Mouse (Mus musculus) liver, adult (tissue): ENCODE measurements around the gene Atxn7l3b.
A peak's percentile ranks its signal among the peaks of the same experiment; 100 is the strongest.

Source experiments
- GATA4 ChIP-seq: IDR thresholded peaks from 2 replicates; pipeline ENCODE4 v1.6.1; 2014; ENCODE audit warnings: mild to moderate bottlenecking, low read length; ENCODE audit not compliant: insufficient replicate concordance

Gene Atxn7l3b

DNA sequence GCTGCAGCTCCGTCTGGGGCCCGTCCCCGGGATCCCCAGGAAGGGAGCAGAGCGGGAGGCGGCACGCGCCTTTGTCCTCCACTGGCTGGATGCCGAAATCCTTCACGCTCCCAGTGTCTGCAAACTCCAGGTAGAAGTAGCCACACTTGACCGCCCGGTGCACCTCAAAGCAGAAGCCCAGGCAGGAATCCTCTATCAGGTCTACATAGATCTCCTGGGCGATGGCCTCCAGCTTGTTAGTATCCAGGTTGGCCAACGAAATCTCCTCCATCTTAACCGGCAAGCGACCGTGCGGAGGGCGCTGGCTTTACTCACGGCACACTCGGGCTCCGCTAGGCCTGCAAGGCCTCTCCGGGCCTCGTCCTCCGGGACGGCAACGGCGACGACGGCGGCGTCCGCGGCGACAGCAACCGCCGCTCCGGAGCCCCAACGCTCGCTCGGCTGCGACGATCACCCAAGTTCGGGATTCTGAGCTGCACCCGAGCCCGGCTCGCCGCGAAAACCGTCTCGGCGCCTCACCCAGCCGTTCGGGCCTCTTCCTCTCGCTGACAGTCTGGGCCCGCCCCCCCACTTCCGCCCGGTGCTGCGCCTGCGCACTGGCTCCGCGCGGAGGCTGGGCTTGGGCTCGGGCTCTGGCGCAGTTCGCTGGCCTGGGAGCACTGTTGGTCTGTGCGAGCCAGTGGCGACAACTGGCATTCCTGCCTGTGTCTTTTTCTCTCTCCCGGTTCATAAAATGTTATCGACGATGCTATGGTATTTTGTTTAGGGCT, at the start of gene Atxn7l3b:
TSS of gene Atxn7l3b (minus strand) at position 550 of the 770 bp plus-strand sequence.
- peak; percentile 55; the same call in 1 of the 2 replicates for TF ChIP-seq GATA4

DNA sequence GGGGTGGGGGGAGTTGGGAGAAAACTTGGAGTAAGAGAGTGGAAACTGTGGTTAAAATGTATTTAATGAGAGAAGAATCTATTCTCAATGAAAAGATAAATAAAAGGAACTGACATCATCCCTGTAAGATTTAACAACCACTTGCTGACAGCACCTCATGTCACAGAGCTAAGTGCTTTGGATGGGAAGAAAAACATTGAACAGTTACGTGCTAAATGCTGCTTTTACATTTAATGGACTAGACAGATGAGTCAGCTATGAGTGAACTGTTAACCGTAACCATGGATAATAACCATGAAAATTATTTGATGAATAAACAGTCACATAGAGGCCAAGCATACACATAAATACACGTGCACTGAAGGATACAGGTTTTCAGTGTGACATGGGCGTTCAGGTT, 48.8 kb upstream of the Atxn7l3b start:
- TF ChIP-seq GATA4, result no peak

DNA sequence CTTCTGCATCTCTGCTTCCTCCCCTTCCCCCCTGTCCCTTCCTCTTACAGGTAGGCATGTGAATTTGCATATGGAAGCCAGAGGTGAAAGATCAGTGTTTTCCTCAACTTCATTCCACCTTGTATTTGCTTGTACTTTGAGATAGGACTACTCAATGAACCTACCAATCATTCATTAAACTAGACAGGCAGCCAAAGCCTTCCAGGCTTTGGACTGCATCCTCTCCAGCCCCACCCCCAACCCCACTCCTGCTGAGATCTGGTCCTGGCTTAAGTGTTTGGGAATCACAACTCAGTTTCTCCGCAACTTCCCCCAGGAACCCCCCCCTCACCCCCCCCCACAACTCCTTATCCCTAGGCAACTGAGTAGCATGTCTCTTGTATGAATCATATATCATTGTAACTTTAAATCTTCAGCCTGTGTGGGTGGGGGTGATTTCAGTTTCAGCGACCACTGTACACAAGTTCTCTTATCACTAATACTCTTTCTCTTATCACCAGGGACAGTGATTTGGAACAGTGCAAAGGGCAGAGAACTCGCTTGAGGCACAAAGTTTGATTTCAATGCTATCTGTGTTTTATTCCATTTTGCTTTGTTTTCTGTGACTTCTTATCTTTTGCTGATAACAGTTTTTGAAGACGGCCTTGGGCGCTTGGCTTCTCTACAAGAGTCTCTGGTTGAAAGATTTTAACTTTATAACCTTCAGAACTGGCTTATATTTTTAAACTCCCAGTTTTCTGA, 44.7 kb upstream of the Atxn7l3b start:
- peak; percentile 98 for TF ChIP-seq GATA4

DNA sequence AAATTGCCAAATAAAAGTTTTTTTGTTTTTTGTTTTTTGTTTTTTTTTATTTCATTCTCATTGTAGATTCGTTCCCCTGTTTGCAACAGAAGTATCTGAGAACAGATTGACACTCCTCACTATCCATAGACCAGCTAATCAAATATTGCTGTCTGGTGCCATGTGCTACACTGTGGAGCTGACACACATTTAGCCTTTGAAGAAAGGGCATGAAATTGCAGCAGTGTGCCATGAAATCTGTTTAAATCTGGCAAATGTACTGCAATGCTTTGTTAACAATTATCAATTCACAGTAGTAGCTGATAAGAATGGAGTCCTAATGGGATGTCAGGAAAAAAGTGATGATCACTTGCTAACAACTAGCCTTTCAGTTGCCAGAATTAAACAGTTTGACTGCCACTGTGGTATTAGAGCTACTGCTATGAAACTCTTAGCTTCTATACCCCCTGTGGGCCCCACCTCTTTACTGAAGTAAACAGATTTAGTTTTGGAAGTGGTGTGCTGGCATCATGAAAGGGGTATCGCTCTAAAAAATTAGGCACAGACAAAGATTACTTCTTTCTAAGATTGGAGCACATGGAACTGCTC, 41.3 kb upstream of the Atxn7l3b start:
- no peak for TF ChIP-seq GATA4

DNA sequence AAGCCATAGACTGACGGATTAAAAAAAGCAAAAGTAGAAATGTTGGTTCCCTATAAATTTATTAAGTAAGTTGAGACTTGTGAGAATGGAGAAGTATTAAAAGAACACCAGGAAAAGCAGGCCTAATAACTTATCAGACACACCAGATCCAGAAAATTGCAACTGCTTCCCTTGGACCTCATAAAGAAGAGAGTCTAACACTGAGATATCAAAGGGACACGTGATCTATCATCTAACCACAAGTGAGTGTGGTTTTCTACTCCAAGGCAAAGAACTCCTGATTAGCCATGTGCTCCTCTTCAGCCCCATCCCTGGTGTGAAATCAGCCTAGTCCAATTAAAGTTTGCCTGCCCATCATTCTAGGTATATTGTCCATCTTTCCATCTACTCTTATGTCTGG, 38.8 kb upstream of the Atxn7l3b start:
- TF ChIP-seq GATA4, result no peak

DNA sequence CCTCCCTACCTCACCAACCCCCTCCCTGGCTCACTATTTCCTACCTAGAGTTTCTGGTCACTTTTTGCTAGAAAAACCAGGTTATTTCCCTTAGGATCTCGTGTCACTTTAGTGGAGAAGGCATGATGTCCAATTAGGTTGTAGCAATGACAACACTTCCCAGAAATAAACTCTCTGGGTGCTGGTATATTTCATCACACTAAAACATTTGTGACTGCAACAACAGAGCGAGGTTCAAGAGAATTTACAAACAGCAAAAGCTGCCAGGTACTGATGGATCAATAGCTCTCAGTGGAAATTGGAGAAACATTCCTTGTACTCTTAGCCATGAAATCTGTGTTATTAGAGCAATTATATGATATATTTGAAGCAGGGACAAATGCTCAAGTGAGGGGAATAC, 25.3 kb upstream of the Atxn7l3b start:
- no peak for TF ChIP-seq GATA4

DNA sequence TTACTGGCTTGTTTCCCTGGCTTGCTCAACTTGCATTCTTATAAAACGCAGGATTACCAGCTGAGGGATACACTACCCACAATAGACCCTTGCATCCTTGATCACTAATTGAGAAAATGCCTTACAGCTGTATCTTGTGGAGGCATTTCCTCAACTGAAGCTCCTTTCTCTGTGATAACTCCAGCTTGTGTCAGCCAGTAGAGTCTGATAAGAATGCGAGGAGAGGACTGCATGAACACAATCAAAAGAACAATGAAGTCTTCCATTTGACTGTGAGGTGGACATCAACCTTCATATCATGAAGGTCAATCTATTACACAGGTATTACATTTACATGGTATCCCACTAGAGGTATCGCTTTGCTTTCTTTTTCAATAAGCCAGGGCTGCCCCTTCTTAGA, 19.7 kb upstream of the Atxn7l3b start:
- TF ChIP-seq GATA4, result no peak

DNA sequence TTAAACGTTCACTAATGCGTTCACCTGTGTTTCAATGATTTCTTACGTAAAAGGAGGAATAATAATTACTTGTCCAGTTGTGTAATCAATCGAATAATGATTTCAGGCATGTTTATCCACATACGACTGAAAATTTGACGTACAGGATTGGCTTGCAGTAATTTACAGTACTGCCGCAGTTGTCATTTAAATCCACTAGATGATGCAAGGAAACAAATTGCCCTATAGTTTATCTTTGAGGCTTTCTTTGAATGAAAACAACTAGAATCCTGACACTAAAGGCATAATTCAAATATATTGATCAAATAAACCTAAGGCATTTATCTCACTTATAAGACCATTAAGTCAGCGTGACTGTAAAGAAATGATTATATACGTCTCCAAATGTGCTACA, 418 bp upstream of the Atxn7l3b start:
- TF ChIP-seq GATA4, result no peak

DNA sequence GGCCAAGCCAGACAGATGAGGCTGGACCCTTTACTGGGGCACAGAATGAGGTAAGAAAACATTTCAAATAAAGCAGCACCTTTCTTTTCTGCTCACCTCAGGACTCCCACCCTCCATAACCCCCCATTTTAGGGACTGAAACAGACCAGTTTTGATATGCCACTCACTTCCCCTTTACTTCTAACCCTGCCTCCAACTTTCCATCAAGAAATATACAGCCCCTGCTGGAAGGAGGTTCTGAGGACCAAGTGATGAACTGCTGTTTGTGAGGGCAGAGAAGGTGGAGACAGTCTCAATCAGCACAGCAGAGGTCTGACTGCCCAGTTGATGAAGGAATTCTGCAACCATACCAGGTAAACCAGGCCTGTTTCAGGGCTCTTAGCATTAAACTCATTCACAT, 1.8 kb downstream of the Atxn7l3b start:
- no peak for TF ChIP-seq GATA4

DNA sequence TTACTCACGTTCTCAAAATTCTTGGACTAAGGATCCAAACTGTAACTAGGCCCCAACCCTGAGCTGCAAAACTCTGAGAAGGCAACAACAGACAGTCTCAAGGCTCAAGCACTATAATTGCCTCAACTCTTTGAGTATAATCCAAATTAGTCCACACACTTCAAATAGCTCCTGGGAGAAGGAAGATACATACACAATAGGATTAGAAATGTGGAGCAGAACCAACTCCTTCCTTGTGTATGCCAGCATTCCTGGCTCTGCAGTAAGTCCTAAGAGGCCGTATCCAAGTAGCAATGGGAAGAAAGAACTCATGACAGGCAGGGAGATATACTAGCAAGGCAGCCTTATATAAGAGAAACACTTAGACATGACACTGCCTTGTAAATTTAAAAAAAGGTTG, 2.5 kb downstream of the Atxn7l3b start:
- TF ChIP-seq GATA4, result no peak

DNA sequence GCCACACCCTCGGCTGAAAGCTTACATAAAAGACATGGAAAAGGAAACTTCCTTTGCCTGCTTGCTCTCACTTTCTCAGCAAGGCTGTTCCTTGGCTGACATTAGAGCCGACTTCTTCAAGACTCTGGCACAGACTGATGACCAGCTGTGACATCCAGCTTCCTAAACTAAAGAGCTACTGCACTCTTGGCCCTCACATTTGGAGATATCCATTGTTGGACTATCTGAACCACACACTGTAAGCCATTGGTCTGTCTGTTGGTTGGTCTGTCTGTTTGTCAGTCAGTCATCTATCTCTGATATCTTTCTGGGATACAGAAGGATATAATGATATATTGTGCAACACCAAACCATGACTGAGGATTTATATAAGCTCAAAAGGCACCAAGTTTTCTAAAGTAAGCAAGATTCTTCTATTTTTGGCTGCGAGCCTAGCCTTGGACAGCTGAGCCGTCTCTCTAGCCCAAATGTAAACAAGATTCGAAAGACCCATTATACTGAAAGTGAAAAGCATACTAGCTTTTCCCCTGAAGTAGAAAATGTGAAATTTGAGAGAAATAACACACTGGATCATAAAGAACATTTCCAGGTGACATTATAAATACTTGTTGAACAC, 12.1 kb downstream of the Atxn7l3b start:
- TF ChIP-seq GATA4, result no peak

DNA sequence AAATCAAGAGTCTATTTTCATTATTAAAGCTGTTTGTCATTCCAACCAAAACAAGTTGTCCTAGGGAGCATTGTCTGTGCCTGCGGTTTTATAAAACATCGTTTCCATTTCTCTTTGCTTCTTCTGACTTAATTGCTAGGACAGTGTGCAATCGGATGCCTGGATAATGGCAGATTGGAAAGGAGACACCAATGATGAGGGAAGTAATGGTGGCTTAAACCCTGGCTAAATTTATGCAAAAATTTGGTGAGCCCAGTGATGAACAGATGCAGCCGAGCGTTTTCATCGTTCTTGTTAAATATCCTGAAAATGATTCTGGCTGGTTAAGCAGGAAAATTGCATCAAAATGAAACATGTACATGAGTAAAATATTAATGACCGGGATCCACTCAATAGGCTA, 28.6 kb downstream of the Atxn7l3b start:
- no peak for TF ChIP-seq GATA4

DNA sequence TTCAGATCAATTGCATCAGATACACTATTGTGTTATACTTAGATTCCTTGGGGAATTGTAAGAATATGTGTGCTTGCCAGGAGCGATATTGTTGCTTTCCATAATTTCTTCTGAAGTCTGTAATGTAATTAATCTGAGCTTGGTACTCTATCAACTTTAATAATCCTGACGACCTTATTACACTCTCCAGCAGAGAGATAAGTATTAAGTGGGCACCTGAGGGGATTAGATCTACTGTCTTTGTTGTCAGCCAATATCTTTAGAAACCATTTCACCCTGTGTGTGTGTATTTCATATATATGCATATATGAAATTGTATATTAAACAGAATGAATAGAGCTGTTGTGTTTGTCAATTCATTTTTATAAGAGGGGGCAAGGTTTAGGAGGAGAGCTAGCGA, 29.0 kb downstream of the Atxn7l3b start:
- TF ChIP-seq GATA4, result no peak

DNA sequence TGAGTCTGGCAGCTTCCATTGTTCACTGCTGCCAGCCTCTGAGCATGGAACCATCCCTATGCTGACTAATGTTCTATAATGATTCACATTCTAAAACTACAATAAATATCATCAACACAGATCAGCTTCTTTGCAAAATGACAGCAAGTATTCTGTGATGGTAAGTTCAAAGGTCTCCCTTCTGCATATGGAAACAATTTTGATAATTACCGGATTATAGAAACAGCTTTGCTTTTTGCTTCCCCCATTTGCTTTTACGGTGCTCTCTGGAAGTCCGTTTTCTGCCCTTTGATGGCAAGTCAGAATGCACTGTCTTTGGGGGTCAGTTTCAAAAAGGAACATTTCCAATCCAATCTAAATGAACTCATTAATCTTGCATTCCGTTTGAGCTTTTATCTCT, 32.2 kb downstream of the Atxn7l3b start:
- no peak for TF ChIP-seq GATA4

DNA sequence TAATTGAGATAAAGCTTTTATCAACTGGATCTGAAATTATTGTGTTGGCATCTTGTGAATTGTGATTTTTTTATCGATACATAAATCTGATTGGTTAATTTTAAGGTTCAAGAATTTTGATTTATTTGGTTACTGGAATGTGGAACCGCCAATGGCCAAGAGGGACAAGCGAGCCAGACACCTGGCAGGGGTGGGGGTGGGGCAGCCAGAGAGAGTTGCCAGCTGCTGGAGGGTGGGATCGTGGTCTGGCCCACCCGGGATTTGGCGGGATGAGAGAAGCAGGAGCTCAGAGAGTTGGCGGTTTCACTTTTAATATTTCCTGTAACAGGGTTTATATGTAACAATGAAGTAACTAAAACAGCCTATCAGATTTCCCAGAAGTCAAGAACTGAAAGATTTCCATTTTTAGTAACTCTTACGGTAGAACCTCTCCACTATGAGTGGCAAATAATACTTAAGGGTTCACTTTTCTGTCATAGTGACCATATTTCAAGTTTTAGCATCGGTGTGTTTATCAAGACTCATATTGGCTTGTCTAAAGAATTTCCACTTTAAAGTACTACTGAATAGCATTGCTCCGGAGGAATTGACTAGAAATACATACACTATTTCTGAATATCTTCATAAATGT, 35.1 kb downstream of the Atxn7l3b start:
- TF ChIP-seq GATA4, result no peak
